Mouse (Mus musculus) spleen, adult 2 months (tissue): Measurements from ENCODE around the gene A330070K13Rik. TPM values are rescaled to one million over a fixed set of nuclear protein-coding genes. Genes with fewer than 3 reads are reported as not detected.

Source experiments
- DNase-seq, 2 experiments: peaks; one replicate each; pipeline versions ENCODE4 v3.0.0 to v3.0.0-alpha.2; 2012 to 2021; ENCODE audit warnings: low spot score in 2 of 2, low read depth in 1 of 2
- H3K27ac ChIP-seq: fragments of 200-500 bp; 2 replicates; pipeline ENCODE4 v1.5.1; 2012; ENCODE audit warnings: low read length, inconsistent platforms; ENCODE audit not compliant: insufficient read depth
- H3K27me3 ChIP-seq: fragments of 200-500 bp; 2 replicates; pipeline ENCODE4 v1.6.1; 2012; ENCODE audit warnings: mild to moderate bottlenecking, moderate library complexity, low read length, inconsistent platforms; ENCODE audit not compliant: control insufficient read depth, insufficient read depth
- H3K36me3 ChIP-seq: fragments of 200-500 bp; 2 replicates; pipeline ENCODE4 v1.6.1; 2012; ENCODE audit warnings: mild to moderate bottlenecking, low read length, inconsistent platforms; ENCODE audit not compliant: control insufficient read depth, insufficient read depth
- H3K4me1 ChIP-seq: fragments of 200-500 bp; 2 replicates; pipeline ENCODE4 v1.6.1; 2011; ENCODE audit warnings: inconsistent platforms; ENCODE audit not compliant: control insufficient read depth, insufficient read depth, insufficient read length
- H3K4me3 ChIP-seq: fragments of 200-500 bp; 2 replicates; pipeline ENCODE4 v1.5.1; 2011; ENCODE audit warnings: mild to moderate bottlenecking, inconsistent platforms; ENCODE audit not compliant: insufficient read depth, insufficient read length; ENCODE audit errors: extremely low read depth
- CTCF ChIP-seq: fragments of 200-500 bp; IDR thresholded peaks from 2 replicates; pipeline ENCODE4 v1.5.1; 2011; ENCODE audit warnings: mild to moderate bottlenecking, inconsistent platforms; ENCODE audit not compliant: insufficient read depth, insufficient read length, insufficient replicate concordance; ENCODE audit errors: extremely low read depth
- POLR2A ChIP-seq: fragments of 200-500 bp; IDR thresholded peaks from 2 replicates; pipeline ENCODE4 v1.6.1; 2011; ENCODE audit warnings: low read depth, low read length, inconsistent platforms
- WGBS: fragments of 180-500 bp; shearing (Covaris S2); methylation state at CpG from one replicate; pipeline ENCODE4 v1.1.7; 2018; 5-methylcytosine and 5-hydroxymethylcytosine counted together
- polyA plus RNA-seq: library from polyadenylated mRNA; depleted of rRNA; stranded (reverse); fragments of >200 nt; gene quantifications from 2 replicates; pipeline ENCODE4 v1.2.3, GENCODE M21; 2012

The A330070K13Rik gene
- polyA plus RNA-seq, 1 experiment: not detected

DNA sequence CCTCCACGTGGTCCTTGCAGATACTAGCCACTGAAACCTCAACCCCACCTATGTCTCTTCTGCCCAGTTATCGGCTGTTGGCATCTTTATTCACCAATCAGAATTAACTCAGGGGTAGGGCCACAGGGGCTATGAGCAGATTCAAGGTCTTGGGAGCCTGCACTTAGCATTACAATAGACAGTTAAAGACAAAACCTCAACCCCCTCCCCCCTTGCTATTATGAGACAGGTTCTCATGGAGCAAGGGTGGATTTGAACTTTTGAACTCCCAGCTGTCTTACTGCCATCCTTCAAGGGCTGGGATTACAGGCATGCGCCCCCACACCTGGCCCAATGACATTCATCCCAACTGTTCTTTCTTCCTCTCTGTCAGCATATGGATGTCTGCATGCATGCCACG is 21.3 kb downstream of the A330070K13Rik start:
- no peak for DNase-seq
- no peak for TF ChIP-seq POLR2A
- no peak for TF ChIP-seq CTCF
- 71% methylated on average over 4 of the region's 4 CpGs for WGBS
- Histone ChIP-seq H3K27me3 (no peaks in the 10 kb centered on the region), H3K36me3 (no peaks in the 10 kb centered on the region), H3K4me3 (no peak overlapping the region), H3K4me1 (no peaks in the 10 kb centered on the region), H3K27ac (no peak overlapping the region)

DNA sequence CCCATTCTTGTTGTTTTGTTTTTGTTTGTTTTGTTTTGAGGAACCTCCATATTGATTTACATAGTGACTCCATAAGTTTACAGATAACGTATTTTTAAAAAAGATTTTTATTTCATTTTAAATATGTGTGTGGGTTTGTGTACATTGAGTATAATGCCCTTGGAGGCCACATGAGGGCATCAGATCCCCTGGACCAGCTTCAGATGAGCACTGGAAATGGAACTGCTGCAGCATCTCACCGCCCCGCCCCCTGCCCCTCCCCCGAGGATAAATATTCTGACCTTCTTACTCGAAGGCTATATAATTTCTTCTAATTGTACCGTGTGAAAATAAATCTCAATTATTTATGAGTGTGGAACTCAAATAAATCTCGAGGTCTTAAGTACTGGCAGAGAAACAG is 29.2 kb downstream of the A330070K13Rik start:
- no peaks in the 10 kb centered on the region for H3K27me3 ChIP-seq
- TF ChIP-seq POLR2A: no peak
- TF ChIP-seq CTCF: no peak
- no peak for DNase-seq
- no peaks in the 10 kb centered on the region for H3K4me1 ChIP-seq
- WGBS: 68% methylated on average over 7 of the region's 7 CpGs
- no peak overlapping the region for H3K4me3 ChIP-seq
- H3K36me3 ChIP-seq: no peaks in the 10 kb centered on the region
- no peak overlapping the region for H3K27ac ChIP-seq

DNA sequence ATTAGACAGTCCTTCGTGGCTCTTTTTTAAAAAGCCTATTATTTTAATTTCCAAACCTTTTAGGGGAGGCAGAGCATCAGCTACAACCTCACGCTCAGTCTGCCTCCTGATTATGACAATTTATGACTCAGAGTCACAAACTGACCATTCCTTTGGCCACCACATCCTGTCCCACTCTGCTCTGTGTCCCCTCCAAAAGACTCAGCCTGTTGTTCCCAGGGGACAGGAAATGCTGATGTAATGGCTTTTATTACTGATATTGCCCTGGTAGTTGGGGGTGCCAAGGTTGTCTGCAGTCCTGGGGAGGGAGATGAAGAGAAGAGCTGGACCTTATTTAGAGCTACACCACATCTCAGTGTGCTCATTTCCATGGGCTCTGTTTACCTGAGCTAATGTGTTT is 38.6 kb downstream of the A330070K13Rik start:
- 73% methylated on average over 2 of the region's 2 CpGs for WGBS
- no peak for DNase-seq
- H3K27ac ChIP-seq: no peak overlapping the region

DNA sequence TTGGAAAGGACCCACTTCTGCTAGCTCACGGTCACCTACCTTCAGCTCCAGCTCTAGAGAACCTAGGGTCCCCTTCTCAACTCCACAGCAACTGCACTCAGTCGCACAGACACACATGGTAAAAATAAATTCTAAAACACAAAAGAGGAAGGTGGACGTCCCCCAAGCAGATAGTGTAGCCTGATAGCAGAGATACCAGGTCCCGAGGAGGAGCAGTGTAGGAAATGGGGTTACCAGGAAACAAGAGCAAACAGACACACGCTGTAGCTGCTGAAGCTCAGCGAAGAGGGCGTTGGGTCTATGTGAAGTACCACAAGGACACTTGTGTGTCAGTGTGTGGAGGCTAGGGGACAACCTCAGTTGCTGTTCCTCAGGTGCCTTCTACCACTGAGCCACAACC is 39.4 kb downstream of the A330070K13Rik start:
- 72% methylated on average over 7 of the region's 7 CpGs for WGBS
- Histone ChIP-seq H3K27me3 (no peaks in the 10 kb centered on the region), H3K36me3 (peaks cover 8% of the 10 kb centered on the region), H3K4me1 (no peaks in the 10 kb centered on the region), H3K4me3 (no peak overlapping the region), H3K27ac (no peak overlapping the region)
- TF ChIP-seq POLR2A (no peak), CTCF (no peak)
- DNase-seq: no peak

More for the DNA sequence above, 38.6 kb downstream of the A330070K13Rik start:
- Histone ChIP-seq H3K36me3 (peaks cover 6% of the 10 kb centered on the region), H3K4me3 (no peak overlapping the region), H3K27me3 (no peaks in the 10 kb centered on the region), H3K4me1 (no peaks in the 10 kb centered on the region)
- no peak for TF ChIP-seq POLR2A
- TF ChIP-seq CTCF: no peak

DNA sequence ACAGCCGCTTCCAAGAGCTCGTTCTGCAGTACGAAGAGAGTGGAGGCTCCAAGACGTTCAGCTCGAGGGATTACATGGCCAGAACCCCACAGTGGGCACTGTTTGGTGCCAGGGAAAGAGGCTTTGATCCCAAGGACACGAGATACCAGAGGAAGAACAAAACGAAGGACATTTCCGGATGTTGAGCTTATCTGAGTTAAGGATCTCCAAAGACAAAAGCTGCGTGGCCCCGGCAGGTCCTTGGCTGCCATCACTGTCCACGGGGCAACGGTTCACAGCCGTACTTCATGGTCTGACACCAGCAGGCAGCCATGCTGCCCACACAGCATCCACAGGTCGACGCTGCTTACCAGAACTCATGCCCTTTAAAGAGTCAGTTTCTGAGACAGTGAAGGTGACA is 43.8 kb downstream of the A330070K13Rik start:
- no peaks in the 10 kb centered on the region for H3K27me3 ChIP-seq
- WGBS: 95% methylated on average over 15 of the region's 15 CpGs
- no peak overlapping the region for H3K4me3 ChIP-seq
- H3K36me3 ChIP-seq: peaks cover 14% of the 10 kb centered on the region
- no peak for DNase-seq
- H3K4me1 ChIP-seq: no peaks in the 10 kb centered on the region
- TF ChIP-seq CTCF: no peak
- no peak for TF ChIP-seq POLR2A
- no peak overlapping the region for H3K27ac ChIP-seq

DNA sequence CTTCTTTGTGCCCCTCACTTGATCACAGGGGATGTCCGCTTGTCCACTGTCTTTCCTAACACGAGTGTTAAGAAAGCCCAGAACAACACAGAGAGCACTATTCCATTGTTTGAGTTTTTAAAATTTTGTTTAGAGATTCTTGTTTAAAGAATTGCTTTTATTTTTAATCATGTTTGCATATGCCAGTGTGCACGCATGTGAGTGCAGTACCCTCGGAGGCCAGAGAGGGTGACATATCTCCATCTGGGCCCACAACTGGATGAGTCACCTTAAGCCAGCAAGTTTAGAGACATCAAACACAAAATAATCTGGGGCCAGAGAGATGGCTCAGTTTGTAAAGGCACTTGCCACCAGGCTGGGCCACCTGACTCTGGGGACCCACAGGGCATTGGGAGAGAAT is 49.0 kb downstream of the A330070K13Rik start:
- H3K27me3 ChIP-seq: no peaks in the 10 kb centered on the region
- 98% methylated on average over 4 of the region's 4 CpGs for WGBS
- no peaks in the 10 kb centered on the region for H3K4me1 ChIP-seq
- H3K27ac ChIP-seq: no peak overlapping the region
- no peak for DNase-seq
- no peak overlapping the region for H3K4me3 ChIP-seq
- H3K36me3 ChIP-seq: peaks cover 15% of the 10 kb centered on the region
- TF ChIP-seq CTCF (no peak), POLR2A (no peak)

DNA sequence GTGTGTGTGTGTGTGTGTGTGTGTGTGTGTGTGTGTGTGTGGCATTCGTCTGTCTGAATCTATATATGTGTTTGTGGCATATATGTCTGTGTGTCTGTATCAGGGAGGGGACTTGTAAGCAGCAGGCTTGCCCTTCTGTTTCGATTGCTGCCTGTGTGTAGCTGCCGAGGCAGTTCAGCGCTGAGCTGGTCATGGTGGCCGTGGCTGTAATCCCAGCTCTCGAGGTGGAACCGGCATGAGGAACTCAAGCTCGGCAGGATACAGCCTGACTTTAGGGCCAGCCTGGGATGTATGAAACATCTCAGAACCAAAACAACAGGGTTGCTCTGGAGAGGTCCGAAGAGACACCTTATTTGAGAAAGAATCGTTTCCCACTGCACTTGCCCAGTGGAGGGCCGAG is 50.5 kb downstream of the A330070K13Rik start:
- Histone ChIP-seq H3K27ac (no peak overlapping the region), H3K27me3 (no peaks in the 10 kb centered on the region), H3K36me3 (peaks cover 17% of the 10 kb centered on the region), H3K4me3 (no peak overlapping the region), H3K4me1 (no peaks in the 10 kb centered on the region)
- no peak for TF ChIP-seq CTCF
- no peak for TF ChIP-seq POLR2A
- DNase-seq: no peak
- WGBS: 91% methylated on average over 11 of the region's 11 CpGs
